Mouse (Mus musculus) frontal cortex, postnatal 36 days (tissue): ENCODE data around the gene Sfxn1.

Experiments
- DNase-seq, 2 experiments: peaks; one replicate each; pipeline ENCODE4 v3.0.0; 2022; ENCODE audit warnings: low spot score in 2 of 2

The Sfxn1 gene

GRCm38 (mm10) chr13:54118355-54118754, 46.7 kb downstream of the Sfxn1 start:
- no peak for DNase-seq

- no peak for DNase-seq
These were observed 66.2 kb downstream of the Sfxn1 start for GRCm38 (mm10) chr13:54137756-54138410.

GRCm38 (mm10) chr13:54143788-54144187, 72.1 kb downstream of the Sfxn1 start:
- no peak for DNase-seq

- peak in 1 of 2 experiments; percentile 30 for DNase-seq
These were observed 73.0 kb downstream of the Sfxn1 start for GRCm38 (mm10) chr13:54144624-54145023.

- no peak for DNase-seq
These were observed 75.7 kb downstream of the Sfxn1 start for GRCm38 (mm10) chr13:54147328-54147727.

GRCm38 (mm10) chr13:54152421-54152820, 80.8 kb downstream of the Sfxn1 start:
- DNase-seq, result no peak

- no peak for DNase-seq
These were observed 81.2 kb downstream of the Sfxn1 start for GRCm38 (mm10) chr13:54152911-54153310.

- DNase-seq, result no peak
These were observed 82.1 kb downstream of the Sfxn1 start for GRCm38 (mm10) chr13:54153672-54154218.

GRCm38 (mm10) chr13:54155822-54156221, 84.2 kb downstream of the Sfxn1 start:
- DNase-seq, result no peak
